Mouse (Mus musculus) right cerebral cortex, postnatal 4 days (tissue): ENCODE results near the gene Olfr697.
"Not testable (repeated sequence)": the region's sequence is repeated elsewhere in the genome, so short reads cannot be mapped to it uniquely, and the experiment has no call there.

Source experiments
- DNase-seq: peaks from one replicate; pipeline ENCODE4 v3.0.0-alpha.2; 2022

Gene Olfr697

GRCm38 (mm10) chr7:106742343-106742742 is at the start of gene Olfr697:
Gene Olfr697, minus strand, starts transcription at chr7:106742443.
- no peak for DNase-seq

GRCm38 (mm10) chr7:106788330-106788729 is 46.1 kb upstream of the Olfr697 start:
- no peak for DNase-seq

- not testable (repeated sequence) for DNase-seq
Measured at GRCm38 (mm10) chr7:106761008-106761407, 18.8 kb upstream of the Olfr697 start.

GRCm38 (mm10) chr7:106758800-106759199 is 16.6 kb upstream of the Olfr697 start:
- DNase-seq, result no peak

DNA sequence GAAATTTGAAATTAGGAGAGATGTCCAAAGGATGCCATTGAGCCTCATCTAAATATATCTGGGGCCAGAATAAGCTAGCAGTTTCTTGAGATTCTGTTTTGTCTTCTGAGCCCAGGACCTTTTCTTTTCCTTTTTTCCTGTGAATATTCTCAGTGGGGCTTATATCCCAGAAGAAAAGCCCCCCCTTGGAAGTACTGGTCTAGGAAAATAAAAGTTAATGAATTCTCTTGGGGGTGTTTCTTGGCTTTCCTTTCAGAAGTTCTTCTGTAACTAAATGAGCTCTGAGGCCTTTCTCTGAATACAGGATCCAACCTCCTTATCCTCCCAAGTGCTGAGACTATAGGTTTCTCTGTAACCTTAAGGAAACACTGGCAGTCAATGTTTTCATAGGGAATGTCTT is 13.1 kb upstream of the Olfr697 start, which contains the start of gene Olfr698:
Gene Olfr698 (minus strand): TSS at position 101 of the 400 bp plus-strand sequence.
- no peak for DNase-seq

- no peak for DNase-seq
Measured at GRCm38 (mm10) chr7:106745811-106746210, 3.6 kb upstream of the Olfr697 start.

DNA sequence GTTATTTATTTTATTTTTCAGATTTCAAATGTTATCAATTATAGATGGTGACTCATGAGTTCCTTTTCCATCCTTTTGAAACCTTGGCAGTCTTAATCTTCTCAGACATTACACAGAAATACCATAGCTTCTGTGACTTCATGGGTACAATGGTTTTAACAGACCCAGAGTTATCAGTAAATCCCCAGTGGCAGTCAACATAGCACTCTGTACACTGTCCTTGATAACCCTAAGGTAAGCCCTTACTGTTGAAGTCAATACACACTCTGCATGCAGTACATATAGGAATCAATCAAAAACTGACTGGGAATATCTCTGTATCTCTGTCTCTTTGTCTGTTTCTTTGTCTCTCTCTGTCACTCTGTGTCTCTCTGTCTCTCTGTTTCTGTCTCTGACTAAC is 5.2 kb downstream of the Olfr697 start:
- DNase-seq, result no peak

GRCm38 (mm10) chr7:106733717-106734116 is 8.5 kb downstream of the Olfr697 start:
- DNase-seq, result no peak

DNA sequence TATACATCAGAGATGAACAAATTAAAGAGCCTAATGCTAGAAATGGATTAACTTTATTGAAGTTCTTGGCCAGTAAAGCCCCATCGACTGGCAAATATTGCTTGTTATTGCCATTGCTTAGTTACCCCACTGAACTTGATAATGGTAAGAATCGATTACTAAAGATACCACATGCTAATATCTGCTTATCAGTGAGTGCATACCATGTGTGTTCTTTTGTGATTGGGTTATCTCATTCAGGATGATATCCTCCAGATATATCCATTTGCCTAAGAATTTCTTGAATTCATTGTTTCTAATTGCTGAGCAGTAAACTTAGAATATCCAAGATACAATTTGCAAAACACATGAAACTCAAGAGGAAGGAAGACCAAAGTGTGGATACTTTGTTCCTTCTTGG is 16.6 kb downstream of the Olfr697 start:
- not testable (repeated sequence) for DNase-seq

GRCm38 (mm10) chr7:106716296-106716695 is 25.9 kb downstream of the Olfr697 start, which contains the start of gene Olfr695:
Gene Olfr695, minus strand, starts transcription at chr7:106716396.
- DNase-seq, result no peak

DNA sequence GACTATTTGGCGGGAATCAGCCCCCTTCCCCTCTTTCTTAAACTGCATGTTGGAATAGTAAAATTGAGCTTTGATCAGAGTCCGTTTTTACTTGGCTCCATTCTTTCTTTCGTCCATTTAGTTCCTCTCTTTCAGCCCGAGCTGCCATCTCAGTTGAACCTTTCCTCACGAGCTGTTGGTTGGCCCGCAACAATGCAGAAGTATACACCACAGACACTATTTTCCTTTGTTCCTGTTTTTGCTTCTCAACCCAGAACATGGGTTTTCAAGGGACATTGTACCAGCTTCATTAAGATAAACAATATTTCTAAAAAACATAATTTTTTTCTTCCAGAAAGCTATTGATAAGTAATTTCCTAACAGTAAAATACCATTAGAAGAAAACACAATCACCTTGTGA is 30.8 kb downstream of the Olfr697 start:
- no peak for DNase-seq

GRCm38 (mm10) chr7:106707705-106708104 is 34.5 kb downstream of the Olfr697 start:
- not testable (repeated sequence) for DNase-seq

GRCm38 (mm10) chr7:106696891-106697290 is 45.4 kb downstream of the Olfr697 start:
- no peak for DNase-seq

GRCm38 (mm10) chr7:106692976-106693375 is 49.3 kb downstream of the Olfr697 start:
- DNase-seq, result no peak

GRCm38 (mm10) chr7:106691714-106692113 is 50.5 kb downstream of the Olfr697 start, which contains the start of gene Olfr694:
Gene Olfr694, minus strand, starts transcription at chr7:106691814.
- DNase-seq, result no peak
